Mouse (Mus musculus): ENCODE measurements around the gene 4933424G06Rik.

4933424G06Rik gene

DNA sequence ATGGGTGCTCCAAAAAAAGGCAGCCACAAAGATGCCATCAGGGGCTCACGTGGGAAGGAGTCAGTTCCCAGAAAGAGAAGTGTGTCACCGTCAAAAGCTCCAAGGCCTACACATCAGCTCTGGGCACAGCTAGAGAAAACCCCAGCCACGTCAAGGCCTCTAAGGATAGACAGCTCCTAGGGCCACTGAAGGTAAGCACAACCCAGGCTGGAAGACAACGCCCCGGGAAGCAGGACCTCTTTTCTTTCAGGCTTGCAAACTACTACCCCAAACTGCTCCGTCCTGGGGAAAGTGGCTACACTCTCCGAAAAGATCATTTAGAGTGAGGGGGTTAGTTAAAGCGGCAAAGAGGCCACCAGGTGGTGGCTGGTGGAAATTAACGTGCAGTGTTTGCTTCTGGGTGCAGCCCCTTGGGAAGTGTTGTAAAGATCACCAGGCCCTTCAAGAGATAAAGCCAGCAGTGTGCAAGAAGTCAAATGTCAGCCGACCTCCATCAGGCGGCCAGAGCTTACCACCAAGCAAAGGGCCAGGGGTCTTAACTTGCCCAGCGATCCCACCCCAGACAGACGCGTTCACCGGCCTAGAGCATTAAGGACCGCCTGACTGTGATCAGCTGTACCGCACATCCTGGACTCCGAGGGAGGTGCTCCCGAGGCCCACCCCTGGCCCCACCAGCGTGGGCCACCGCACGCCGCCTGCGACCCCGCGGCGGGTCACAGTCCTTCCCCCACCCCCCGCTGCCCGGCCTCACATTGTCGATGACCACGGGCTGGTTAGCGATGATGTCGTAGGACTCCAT lies 695 bp upstream of the 4933424G06Rik start:
- DNase-seq (ENCODE audit: low read depth, low spot score): peak; percentile 64

DNA sequence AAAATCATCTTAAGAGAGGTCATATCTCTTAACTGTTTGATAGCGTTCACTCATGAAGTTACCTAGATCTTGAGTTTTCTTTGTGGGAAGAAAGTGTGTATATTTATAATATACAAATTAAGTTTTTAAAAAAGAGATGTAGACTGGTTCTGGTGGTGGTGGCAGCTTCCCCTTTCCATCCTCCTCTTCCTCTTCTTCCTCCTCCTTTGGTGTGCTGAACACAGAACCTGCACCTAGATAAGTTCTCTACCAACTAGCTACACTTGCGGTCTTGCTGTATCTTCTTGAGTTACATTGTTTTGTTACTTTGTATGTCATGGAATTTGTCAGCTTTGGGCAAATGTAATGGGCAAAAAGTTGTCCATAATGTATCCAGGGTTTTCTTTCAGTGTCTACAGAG lies 1.2 kb downstream of the 4933424G06Rik start:
- DNase-seq (ENCODE audit: low read depth, low spot score): no peak

DNA sequence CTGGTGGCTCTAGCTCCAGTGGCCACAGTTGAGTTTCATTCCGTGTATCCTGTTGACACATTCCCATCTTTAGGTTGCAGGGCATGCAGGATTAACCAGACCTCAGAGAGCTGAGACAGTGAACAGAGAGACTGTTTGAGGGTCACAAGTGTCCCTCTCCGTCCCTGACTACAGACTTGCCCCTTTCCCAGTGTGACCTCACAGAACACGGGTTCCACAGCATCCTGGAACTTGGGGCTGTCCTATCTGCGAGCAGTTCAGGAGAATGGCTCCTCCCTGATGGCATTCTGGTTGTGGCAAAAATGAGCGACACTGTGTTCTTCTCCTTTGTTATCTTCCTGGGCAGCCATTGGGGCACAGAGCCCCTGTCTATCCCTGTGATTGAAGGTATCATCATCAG lies 4.4 kb downstream of the 4933424G06Rik start, which contains the start of gene Actr1b:
Gene Actr1b, minus strand, starts transcription at position 112 of the 400 bp plus-strand sequence.
- no peak for DNase-seq (ENCODE audit: low read depth, low spot score)

DNA sequence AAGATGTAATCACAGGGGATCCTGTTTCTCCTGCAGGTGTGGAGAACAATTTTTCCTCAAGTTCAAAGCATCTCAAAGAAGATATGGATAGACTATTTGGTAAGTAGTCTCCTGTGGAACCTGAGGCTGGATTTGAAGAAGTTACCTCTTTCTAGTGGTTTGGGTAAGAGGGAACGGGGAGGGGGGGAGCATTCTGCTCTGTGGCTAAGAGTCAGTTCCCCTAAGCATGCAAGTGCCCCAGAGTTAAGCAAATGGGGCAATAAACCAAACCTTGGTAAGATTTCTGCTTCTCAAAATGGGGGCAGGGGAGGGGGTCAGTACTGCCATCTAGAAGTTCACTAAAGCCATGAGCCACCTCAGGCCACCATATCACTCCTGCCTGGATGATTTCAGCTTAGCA lies 8.8 kb downstream of the 4933424G06Rik start:
- no peak for DNase-seq (ENCODE audit: low read depth, low spot score)

DNA sequence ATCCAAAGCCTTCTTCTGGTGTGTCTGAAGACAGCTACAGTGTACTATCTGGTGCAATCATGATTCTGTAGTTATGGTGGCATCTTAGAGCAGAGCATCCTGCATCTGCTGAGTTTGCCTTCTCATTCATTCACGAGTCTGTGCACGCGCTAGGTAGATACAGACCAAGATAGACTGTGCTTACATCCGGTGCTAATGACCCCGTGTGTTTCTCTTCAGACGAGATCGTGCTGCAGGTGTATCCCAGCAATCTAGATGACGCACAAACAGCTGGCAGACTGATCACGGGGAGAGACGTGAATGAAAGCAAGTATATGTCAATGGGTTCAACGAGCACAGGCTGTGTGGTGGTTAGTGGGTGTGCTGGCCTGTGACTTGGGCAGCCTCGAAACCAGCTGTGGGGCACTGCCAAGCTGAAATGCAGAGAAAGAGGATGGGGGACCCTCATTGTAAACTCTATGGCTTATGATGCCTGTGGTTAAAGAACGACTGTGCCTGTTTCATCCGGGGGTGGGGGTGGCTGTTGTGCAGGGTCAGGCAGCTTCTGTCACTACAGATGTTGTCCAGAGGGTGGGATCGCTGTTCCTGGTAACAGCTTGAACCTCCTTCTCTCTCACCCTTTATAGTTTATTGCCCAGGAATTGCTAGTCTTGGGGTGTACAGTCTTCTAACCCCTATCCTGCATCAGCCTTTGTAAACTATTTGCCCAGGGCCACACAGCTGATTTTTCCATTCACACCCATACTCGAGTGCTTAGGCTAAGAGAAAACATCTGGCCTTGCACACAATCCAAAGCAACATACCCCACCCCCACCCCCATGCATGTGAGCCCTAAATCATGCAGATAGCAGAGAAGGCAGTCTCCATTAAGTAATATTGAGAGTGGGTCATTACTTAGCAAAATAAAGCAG lies 13.5 kb downstream of the 4933424G06Rik start:
- no peak for DNase-seq (ENCODE audit: low read depth, low spot score)

DNA sequence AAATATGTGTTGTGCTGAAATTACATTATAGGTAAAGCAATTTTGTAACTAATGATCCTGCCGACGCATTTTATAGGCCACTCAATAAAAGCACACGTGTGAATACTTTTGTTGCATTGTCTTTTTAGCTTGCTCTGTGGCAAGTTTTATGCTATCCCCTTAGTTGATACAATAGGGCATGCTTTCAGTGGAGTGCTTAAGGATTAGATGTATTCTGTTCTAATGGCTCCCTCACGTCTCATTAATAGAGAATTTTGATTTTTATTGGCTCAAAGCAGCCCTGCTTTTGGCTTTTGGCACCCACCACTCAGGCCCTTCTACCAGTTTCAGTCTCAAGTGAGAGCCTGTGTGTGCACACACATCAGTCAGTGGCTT lies 14.1 kb downstream of the 4933424G06Rik start:
- no peak for DNase-seq (ENCODE audit: low read depth, low spot score)

DNA sequence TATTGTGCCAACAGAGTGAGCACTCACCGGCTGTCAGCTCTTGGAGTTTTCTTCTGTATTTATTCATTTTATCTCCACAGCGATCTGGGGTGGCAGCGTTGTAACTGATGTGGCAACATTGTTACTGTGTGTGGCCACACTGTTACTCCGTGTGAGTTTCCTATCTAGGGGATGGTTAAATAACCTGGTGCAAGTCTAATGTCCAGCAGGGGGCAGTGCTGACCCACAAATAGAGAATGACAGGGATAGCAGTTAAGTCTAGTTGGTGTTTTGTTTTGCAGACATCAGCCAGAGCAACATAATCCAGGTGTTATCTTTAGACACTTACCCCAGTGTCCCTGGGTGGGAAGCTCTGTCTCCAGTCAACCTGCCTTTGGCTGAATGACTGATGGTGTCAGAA lies 27.4 kb downstream of the 4933424G06Rik start:
- peak; percentile 86 for DNase-seq (ENCODE audit: low read depth, low spot score)

DNA sequence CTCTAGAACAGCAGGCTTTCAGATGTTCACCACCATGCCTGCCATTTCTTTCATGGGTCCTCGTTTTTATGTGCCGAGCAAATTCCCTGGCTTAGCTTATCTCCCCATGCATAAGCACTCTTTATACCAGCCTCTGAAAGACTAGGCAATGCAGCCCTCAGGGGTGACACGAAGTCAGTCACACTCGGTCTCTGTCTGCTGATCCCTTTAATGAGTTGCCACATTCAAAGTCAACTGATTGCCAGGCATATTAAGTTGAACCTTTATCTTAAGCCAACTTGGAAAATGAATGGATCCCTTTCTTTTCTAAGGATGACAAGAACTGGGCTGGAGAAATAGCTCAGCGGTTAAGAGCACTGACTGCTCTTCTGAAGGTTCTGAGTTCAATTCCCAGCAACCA lies 29.3 kb downstream of the 4933424G06Rik start:
- no peak for DNase-seq (ENCODE audit: low read depth, low spot score)

DNA sequence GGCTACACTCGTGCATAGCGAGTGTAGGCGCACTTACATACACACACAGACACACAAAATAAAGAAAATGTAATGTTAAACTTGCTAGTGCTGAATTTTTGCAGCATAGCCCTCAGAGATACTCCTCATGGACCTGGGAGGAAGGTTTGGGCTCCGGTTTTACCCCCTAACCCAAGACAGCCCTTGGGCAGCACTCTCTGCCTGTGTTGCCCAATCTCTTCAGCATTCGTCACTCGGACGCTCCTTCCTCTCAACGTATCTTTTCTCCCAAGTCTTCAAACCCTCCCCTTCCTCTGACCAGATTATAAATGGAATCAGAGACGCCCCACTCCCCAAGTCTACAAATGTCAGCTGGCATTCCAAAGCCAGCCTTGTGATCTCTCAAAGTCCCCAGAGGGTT lies 33.1 kb downstream of the 4933424G06Rik start:
- no peak for DNase-seq (ENCODE audit: low read depth, low spot score)

DNA sequence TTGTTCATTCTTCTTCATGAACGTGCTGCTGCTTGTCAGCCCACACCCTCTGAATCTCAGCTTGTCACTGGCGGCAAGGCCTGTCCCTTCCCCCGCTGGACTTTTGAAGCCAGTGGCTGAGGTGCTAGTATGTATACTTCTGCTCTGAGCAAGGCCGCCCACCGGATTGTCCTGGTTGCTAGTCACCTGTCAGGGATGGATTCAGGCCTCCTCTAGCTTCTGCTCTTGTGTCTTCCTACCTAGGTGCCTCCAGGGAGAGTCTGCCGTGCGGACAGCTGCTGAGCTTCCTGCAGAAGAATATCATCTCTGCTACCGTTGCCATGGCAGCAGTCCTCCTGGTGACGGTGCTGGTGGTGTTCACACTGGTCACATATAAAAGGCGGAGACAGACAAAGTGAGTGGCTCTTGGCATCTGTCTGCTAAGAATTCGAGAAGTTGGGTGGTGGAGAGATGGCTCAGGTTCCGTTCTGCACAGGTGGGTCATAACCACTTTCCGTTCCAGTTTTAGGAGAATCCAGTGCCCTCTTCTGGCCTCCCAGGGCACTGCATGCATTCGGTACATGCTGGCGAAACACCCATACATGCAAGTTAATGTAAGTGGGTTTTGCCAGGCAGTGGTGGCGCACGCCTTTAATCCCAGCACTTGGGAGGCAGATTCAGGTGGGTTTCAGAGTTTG lies 34.5 kb downstream of the 4933424G06Rik start:
- DNase-seq (ENCODE audit: low read depth, low spot score): peak; percentile 79

DNA sequence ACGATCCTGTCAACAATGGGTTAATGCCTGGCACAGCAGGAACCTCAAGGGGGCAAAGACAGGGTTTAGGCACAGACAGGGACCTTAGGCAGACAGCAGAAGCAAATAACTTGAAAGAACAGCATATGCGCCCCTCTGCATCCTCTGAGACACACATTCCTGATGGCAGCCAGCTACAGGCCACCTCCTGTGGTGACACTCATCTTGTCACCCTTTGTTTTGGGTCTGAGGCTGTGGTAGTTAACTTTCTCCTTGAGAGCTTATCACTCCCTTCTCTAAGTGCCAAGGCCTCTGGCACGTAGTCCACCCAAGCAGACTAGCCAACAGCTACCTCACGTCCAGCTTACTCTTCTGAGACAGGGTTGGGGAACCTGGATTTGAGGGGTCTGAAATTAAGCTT lies 35.7 kb downstream of the 4933424G06Rik start:
- no peak for DNase-seq (ENCODE audit: low read depth, low spot score)

DNA sequence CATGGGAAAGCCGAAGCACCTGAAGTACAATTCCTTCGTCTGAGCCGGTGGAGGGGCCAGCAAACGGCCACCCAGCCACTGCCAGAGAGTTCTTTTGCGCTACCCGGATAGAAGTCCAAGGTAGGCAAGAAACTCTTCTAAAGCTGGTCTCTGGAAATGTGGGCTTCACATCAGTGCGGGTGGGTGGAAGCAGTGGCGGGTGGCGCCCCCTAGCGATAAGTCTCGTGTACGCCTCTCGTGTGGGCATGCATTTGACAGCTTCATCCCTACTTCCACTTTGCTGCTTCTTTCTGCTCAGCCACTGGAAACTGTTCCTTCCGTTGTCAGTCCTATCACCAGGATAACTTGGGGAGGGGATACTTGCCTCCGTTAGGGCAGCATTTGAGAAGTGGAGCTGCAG lies 36.5 kb downstream of the 4933424G06Rik start:
- DNase-seq (ENCODE audit: low read depth, low spot score): peak; percentile 61

DNA sequence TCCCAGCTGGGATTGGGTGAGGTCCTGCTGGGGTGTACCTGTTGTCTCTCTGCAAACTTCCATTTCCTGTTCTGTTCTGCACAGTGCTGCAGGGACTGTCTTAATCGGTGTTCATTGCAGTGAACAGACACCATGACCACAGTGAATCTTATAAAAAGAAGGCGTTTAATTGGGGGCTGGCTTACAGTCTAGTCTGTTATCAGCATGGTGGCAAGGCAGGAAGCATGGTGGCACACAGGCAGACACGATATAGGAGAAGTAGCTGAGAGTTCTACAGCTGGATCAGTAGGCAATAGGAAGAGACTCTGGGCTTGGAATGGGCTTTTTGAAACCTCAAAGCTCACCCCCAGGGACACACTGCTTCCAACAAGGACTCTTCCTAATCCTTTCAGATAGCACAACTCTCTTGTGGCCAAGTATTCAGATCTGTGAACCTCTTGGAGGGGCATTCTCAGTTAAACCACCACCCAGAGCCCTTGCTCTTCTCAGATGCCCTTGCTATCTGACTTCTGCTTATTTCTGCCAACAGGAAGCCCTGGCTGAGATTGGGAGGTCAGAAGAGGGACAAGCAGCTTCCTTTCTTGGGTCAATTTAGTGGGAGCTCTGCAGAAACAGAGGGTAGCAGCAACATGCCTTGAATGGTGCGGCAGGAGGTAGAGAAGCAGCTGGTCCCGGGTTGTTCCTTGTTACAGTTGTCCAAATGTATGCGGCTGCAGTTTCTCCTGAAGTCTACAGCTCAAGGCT lies 44.2 kb downstream of the 4933424G06Rik start:
- DNase-seq (ENCODE audit: low read depth, low spot score): no peak

DNA sequence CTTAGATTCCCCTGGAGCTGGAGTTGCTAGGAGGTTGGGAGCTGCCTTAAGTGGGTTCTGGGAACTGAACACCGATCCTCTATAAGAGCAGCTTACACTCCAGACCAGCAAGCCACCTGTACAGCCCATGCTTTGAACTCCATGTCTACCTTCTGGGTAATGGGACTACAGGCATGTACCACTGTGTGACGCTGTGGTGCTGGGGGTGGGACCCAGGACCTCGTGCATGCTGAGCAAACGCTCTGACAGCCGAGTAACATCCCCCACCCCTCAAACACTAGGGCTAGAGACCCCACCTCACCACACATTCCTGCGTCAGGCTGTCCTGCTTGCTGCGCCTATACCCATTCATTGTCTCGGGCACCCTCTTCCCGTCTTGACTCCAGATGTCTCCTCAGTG lies 48.6 kb downstream of the 4933424G06Rik start:
- peak; percentile 62 for DNase-seq (ENCODE audit: low read depth, low spot score)

DNA sequence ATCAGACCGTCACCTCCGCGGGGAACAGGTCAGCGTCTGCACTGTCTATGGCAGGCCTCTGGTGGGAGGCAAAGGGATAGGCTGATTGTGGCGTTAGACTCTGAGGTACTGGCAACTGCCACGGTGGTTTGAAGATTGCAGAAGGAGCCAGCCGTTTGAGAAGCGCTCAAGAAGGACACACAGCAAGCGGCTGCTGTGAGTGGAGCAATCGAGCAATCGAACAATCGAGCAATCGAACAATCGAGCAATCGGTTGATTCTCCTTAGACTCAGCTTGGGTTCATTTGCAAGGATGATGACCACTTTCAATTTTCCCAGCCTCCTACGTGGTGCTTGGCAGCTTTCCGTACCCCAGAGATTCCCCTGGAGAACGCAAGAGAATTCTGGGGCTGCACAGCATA lies 49.1 kb downstream of the 4933424G06Rik start:
- DNase-seq (ENCODE audit: low read depth, low spot score): peak; percentile 74

DNA sequence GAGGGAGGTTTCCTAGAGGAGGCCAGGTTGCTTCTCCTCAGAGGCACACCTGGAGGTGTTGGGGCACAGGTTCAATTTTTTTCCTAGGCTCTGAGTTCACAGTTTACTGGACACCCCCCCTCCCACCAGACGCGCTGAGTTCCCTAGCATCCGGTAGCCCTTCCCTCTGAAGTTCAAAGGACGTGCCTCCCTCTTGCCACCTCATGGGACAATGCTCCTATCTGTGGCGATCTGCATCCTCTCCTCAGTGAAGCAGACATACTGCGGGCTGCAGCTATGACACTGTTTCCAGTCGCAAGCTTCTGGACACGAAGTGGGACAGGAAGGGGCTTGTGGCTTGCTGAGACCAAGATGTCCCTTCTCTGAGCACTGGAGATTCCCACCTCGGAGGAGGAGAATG lies 50.5 kb downstream of the 4933424G06Rik start:
- DNase-seq (ENCODE audit: low read depth, low spot score): no peak

DNA sequence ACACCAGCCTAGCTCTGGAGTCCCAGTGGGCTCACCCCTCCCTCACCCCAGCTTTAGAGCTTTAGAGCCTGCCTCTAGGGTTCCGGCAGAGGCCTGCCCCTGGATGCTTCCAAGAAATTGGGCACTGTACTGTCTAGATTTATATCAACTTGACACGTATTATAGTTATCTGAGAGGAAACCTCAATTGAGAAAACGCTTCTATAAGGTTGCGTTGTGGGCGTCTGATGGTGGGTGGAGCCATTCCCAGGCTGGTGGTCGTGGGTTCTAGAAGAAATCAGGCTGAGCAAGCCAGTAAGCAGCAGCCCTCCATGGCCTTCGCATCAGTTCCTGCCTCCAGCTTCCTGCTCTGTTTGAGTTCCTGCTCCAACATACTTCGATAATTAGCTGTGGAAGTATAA lies 51.1 kb downstream of the 4933424G06Rik start:
- DNase-seq (ENCODE audit: low read depth, low spot score): no peak

DNA sequence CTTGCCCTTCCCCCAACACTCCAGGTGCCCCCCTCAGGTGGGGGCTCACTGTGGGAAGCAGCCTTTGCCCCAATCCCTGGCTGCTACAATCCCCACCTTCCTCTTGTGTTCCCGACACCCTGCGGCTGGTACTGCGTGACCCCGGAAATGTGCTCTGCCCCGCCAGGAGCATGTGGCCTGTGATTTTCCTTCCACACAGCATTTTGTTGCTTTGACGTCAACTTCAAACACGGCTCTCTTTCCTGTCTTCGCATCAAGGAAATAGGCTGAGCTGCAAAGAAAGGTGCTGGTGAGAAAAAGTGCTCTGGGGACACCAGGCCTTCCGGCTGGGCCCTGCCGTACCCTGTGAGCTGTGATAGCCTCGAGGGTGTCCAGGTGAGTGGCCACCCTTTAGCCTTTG lies 51.6 kb downstream of the 4933424G06Rik start, which contains the start of gene Zap70:
Gene Zap70, plus strand, starts transcription at position 231 of the 400 bp plus-strand sequence.
- DNase-seq (ENCODE audit: low read depth, low spot score): no peak

DNA sequence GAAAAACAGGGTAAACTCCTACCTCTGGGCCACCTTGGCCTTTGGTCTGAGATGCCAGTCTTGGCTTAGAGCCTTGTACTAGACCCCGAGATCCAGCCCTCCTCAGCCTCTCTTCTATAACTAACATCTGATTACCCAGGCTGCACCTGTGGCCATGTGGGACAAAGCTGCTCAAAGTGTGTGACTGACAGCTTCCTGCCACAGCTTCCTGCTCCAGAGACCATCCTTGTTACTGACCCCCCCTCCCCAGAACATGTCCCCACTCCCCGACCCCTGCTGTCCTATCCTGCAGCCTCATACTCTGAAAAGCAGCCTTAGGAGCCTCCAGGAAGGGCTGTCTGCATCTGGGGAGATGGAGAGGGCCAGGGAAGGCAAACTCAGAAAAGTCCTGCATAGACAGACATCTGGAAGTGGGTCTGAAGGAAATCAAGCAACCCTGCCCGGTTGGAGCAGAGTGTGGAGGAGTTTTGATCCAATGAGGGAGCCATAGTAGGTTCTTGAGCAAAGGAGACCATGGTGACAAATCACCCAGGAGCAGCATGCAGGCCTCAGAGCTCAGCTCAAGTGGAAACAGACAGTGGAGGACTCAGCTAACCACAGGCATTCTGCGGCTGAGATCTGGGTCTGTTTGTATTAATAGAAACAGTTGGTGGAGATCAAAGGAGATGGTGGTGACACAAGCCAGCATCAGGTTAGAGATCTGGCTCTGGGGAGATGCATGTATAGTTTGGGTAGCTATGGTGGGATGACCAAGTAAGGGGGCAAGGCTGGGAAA lies 56.7 kb downstream of the 4933424G06Rik start:
- DNase-seq (ENCODE audit: low read depth, low spot score): no peak

DNA sequence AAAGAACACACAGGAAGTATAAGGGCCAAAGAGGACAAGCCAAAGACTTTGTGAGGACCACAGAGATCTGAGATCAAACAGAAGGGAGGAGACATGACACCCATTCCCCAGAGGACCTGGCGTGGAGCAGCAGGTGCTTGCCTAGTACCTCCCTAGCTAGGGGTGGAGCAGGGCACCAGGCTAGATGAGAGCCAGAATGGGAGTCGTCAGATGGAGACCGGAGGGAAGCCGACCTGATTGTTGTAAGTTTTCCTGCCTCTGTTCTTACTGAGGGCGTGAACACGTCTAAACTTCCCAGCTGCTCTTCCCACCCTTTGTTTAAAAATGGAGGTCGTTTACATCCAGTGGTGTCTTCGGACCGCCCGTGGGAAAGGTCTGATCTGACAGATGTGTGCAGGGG lies 57.4 kb downstream of the 4933424G06Rik start:
- DNase-seq (ENCODE audit: low read depth, low spot score): peak; percentile 55

DNA sequence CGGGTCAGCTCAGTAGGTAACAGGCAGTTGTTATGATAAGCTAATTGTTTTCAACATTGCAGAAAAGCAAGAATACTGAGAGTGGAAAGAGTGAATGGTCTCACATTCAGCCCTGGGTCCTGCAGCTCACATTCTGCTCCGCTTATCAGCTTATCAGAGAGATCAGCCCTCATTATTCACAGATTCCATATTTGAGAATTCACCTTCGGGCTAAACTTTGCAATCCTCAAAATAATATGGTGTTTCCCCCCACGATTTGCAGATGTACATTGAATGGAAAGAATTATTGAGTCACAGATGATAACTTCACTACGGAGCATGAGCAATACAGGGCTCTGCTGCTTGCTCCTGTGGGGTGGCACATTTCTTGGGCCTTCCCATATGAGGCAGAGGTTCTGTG lies 58.8 kb downstream of the 4933424G06Rik start:
- no peak for DNase-seq (ENCODE audit: low read depth, low spot score)
